In the genomic region with DNA sequence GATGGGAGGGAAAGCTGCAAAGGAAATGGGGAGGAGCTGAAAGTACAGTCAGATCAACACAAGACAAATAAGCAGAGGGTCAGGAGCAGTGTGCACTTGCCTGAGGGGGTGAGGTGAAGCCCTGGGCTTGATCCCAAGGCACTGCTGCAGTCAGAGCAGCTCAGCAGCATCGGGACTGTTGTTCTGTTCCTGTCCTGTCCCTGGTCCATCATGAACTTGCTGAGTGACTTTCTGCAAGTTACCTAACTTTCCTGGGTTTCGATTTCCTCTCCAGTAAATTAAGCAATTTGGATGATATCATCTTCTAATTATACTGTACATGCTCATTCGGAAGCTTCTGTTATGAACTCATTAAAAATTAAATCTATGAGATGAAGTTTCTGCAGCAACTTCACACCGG, we compare ENCODE assay signal across 7 mouse cellular contexts. TPM values are rescaled to one million over a fixed set of nuclear protein-coding genes. Genes with fewer than 3 reads are reported as not detected.
DNase-seq lines count a peak whose midpoint lies in the region; ATAC-seq and TF ChIP-seq lines count a peak whose summit lies in the region.

Gene H3f3b, minus strand, starts transcription at position 207 of the 400 bp plus-strand sequence.

- peak within 1 kb of the TSS; percentile 8; the same call in 1 of the 2 replicates for H3K27ac ChIP-seq in heart, postnatal 0 days (ENCODE audit: low read depth)
- H3K27ac ChIP-seq in neural tube, embryonic 13.5 days (replicated peaks), result no peak within 1 kb of the TSS

- WGBS in heart, postnatal 0 days, result 68% methylated on average over 4 of the region's 4 CpGs
- 81% methylated on average over 4 of the region's 4 CpGs for WGBS in neural tube, embryonic 13.5 days

- intact Hi-C loops in left cerebral cortex, postnatal 4 days (cut with DNase I), result no loop called here

- H3K4me3 ChIP-seq in heart, postnatal 0 days (ENCODE audit: low read depth, low read length), result no peak within 1 kb of the TSS
- H3K4me3 ChIP-seq in neural tube, embryonic 13.5 days, result no peak within 1 kb of the TSS

- H3K36me3 ChIP-seq in heart, postnatal 0 days (replicated peaks; ENCODE audit: control insufficient read depth, insufficient read depth, low read length), result peaks cover 5% of the 10 kb centered on the region; the same call in 1 of the 2 replicates
- H3K36me3 ChIP-seq in neural tube, embryonic 13.5 days, result peaks cover 4% of the 10 kb centered on the region; the same call in 1 of the 2 replicates

- H3K4me1 ChIP-seq in heart, postnatal 0 days (ENCODE audit: control insufficient read depth, insufficient read depth), result peaks cover 16% of the 10 kb centered on the region
- peaks cover 26% of the 10 kb centered on the region for H3K4me1 ChIP-seq in neural tube, embryonic 13.5 days (replicated peaks)

- DNase-seq in urinary bladder, adult 2 months (ENCODE audit: low spot score), result no peak
- DNase-seq in urinary bladder, postnatal 25 days (ENCODE audit: low spot score), result no peak
- no peak for DNase-seq in heart, postnatal 0 days (ENCODE audit: low spot score)
- DNase-seq in left cerebral cortex, postnatal 4 days, result no peak
- DNase-seq in spleen, adult 12 weeks (ENCODE audit: low spot score), result no peak

- peak within 1 kb of the TSS; percentile 18; the same call in 1 of the 2 replicates for H3K4me2 ChIP-seq in heart, postnatal 0 days (ENCODE audit: low read depth, low read length)
- H3K4me2 ChIP-seq in neural tube, embryonic 13.5 days, result no peak within 1 kb of the TSS

- no peaks in the 10 kb centered on the region for H3K9me3 ChIP-seq in heart, postnatal 0 days (replicated peaks; ENCODE audit: control insufficient read depth, low read length)
- H3K9me3 ChIP-seq in neural tube, embryonic 13.5 days, result no peaks in the 10 kb centered on the region

- TF ChIP-seq EP300 in heart, postnatal 0 days (IDR thresholded peaks at IDR 0.05; ENCODE audit: low read depth), result no peak

- no peak within 1 kb of the TSS for H3K9ac ChIP-seq in heart, postnatal 0 days (replicated peaks; ENCODE audit: low read depth, low read length)
- H3K9ac ChIP-seq in neural tube, embryonic 13.5 days, result no peak within 1 kb of the TSS

- TF ChIP-seq CTCF in heart, postnatal 0 days (IDR thresholded peaks at IDR 0.05; ENCODE audit: low read depth), result no peak

- no peak for ATAC-seq in erythroblast, adult 5-6 weeks (replicated peaks; ENCODE audit: low FRiP score, poor library complexity, severe bottlenecking)
- no peak for ATAC-seq in heart, postnatal 0 days (ENCODE audit: insufficient read depth, low read depth)
- ATAC-seq in neural tube, embryonic 13.5 days (ENCODE audit: low read depth), result no peak

- H3K27me3 ChIP-seq in heart, postnatal 0 days (ENCODE audit: control insufficient read depth, insufficient read depth, low read length), result no peaks in the 10 kb centered on the region
- H3K27me3 ChIP-seq in neural tube, embryonic 13.5 days, result no peaks in the 10 kb centered on the region

RNA-seq across cellular contexts. Expression of gene H3f3b, which starts in this region (rescaled TPM):
- polyA plus RNA-seq in urinary bladder, adult 2 months (2012; rRNA removed), result 374 and 394 TPM in 2 replicates
- total RNA-seq in erythroblast, adult 5-6 weeks (2015; ENCODE audit: low replicate concordance), result 366 and 401 TPM in 2 replicates
- total RNA-seq in erythroblast, adult 5-6 weeks (2017; ENCODE audit: low replicate concordance), result 384 and 542 TPM in 2 replicates
- total RNA-seq in heart, postnatal 0 days (2014; rRNA removed; ENCODE audit: low replicate concordance), result 365 and 410 TPM in 2 replicates
- 518 and 561 TPM in 2 replicates for polyA plus RNA-seq in heart, postnatal 0 days (2015; fragmentation: Nextera tagmentation; extraction: Ambion mirVana)
- total RNA-seq in left cerebral cortex, postnatal 4 days (2021), result 100 to 1,000 TPM; 510 to 587 TPM
- 2,165 and 2,421 TPM in 2 replicates for polyA plus RNA-seq in neural tube, embryonic 13.5 days (2015; fragmentation: Nextera tagmentation; extraction: Ambion mirVana)
